Mouse (Mus musculus): ENCODE results near the gene Lamtor3. TPM values are rescaled to one million over a fixed set of nuclear protein-coding genes. Genes with fewer than 3 reads are reported as not detected.
"Not testable (repeated sequence)": the region's sequence is repeated elsewhere in the genome, so short reads cannot be mapped to it uniquely, and the experiment has no call there.

The Lamtor3 gene
- polyA plus RNA-seq, 1 experiment from 2014 or later: 107 TPM

DNA sequence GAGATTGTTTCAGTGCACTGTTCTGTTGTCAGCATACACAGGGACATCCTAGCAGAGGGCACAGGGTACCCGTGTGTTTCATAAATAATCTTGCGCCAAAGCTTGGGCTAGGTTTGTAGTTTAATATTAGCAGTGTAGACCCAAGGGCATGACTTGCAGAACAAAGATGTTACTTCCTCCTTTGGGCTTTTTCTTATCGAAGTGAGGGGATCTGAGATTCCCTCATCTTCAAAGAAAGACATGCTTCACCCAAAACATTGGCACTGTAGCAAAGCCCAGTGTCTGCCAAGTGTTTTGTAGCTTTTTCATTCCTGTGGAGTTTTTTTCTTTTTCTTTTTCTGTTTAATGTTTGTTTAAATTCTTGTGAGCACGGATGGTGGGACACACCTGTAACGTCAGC lies 20.6 kb upstream of the Lamtor3 start:
- Histone ChIP-seq H3K4me2 (no peak overlapping the region), H3K27ac (no peak overlapping the region), H3K4me3 (replicated peaks) (no peak overlapping the region), H3K36me3 (peaks cover 16% of the 10 kb centered on the region), H3K4me1 (no peaks in the 10 kb centered on the region), H3K9me3 (no peaks in the 10 kb centered on the region), H3K27me3 (replicated peaks) (no peaks in the 10 kb centered on the region), H3K9ac (no peak overlapping the region)
- 74% methylated on average over 5 of the region's 5 CpGs for WGBS
- no peak for ATAC-seq (ENCODE audit: insufficient read depth, low FRiP score, low read depth)

DNA sequence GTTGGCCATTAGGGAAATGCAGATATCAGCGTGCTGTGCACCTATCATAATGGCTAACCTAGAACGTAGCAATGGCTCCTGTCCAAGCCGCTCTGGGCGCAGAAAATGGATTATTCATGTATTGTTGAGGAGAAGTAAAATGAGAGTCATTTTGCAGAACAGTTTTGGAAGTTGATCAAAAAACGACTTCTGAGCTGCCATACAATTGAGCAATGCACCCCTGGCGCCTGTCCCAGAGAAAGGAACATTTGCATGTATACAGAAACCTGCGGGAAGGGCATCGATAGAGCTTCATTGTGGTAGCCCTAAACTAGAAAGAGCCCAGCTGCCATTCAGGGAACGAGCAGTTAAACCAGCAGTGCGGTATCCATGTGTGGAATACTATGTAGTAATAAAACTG lies 18.2 kb upstream of the Lamtor3 start:
- WGBS: 83% methylated on average over 10 of the region's 10 CpGs

GRCm38 (mm10) chr3:137913093-137913492 lies 5.2 kb upstream of the Lamtor3 start:
- WGBS: 41% methylated on average over 2 of the region's 2 CpGs
- Histone ChIP-seq H3K4me1 (0 out of 2 replicates have a peak, but pooled peaks cover 4% of the 10 kb centered on the region), H3K9me3 (no peaks in the 10 kb centered on the region), H3K27ac (no peak overlapping the region), H3K4me2 (no peak overlapping the region), H3K4me3 (replicated peaks) (no peak overlapping the region), H3K36me3 (no peaks in the 10 kb centered on the region), H3K27me3 (replicated peaks) (no peaks in the 10 kb centered on the region), H3K9ac (no peak overlapping the region)
- peak; percentile 79 for ATAC-seq (ENCODE audit: insufficient read depth, low FRiP score, low read depth)

More for the DNA sequence above, 18.2 kb upstream of the Lamtor3 start:
- Histone ChIP-seq H3K4me1 (no peaks in the 10 kb centered on the region), H3K27me3 (replicated peaks) (no peaks in the 10 kb centered on the region), H3K9me3 (no peaks in the 10 kb centered on the region), H3K27ac (no peak overlapping the region), H3K4me2 (no peak overlapping the region), H3K9ac (no peak overlapping the region), H3K4me3 (replicated peaks) (no peak overlapping the region), H3K36me3 (peaks cover 12% of the 10 kb centered on the region)
- no peak for ATAC-seq (ENCODE audit: insufficient read depth, low FRiP score, low read depth)

DNA sequence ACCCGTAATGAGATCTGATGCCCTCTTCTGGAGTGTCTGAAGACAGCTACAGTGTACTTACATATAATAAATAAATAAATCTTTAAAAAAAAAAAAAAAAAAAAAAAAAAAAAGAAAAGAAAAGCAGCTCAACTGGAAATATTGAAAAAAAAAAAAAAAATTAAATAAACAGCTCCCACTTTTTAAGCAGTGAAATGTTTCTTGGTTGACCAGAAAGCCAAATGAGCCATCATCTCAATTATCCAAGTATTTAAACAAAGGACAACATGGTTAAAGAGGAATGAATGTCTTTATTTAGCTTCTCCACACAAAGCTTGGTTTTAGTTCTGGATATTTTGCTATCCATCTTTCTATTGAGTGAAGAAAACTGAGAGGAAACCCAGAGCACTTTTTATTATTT lies 3.7 kb upstream of the Lamtor3 start:
- H3K9me3 ChIP-seq; H3K36me3 ChIP-seq; H3K27me3 ChIP-seq (replicated peaks); H3K9ac ChIP-seq; H3K4me2 ChIP-seq; ATAC-seq (ENCODE audit: insufficient read depth, low FRiP score, low read depth); H3K4me3 ChIP-seq (replicated peaks); H3K27ac ChIP-seq: not testable (repeated sequence)
- H3K4me1 ChIP-seq: peaks cover 12% of the 10 kb centered on the region; the same call in 1 of the 2 replicates
- 60% methylated on average over 1 of the region's 1 CpGs for WGBS

DNA sequence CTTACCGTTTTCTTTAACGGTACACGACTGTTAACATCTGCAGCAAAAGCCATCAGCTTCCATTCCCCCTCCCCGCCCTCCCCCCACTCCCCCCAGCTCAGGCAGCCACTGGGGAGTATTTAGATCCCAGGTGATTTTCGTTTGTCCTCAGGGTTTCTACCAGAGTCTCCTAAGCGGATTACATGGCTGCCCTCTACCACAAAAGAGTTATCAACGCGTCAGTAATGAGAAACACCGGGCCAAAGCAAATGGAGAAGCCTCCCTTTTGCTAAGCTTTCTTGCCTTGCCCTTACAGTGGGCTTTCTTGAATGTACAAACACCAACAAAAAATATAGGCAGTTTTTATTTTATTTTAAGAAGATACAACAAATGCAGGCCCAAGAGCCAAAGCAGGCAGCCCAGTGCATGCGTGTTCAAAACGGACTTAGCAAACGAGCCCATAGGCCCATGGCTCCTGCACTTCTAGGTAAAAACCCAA lies 573 bp upstream of the Lamtor3 start:
- no peak overlapping the region for H3K9ac ChIP-seq
- peaks cover 13% of the 10 kb centered on the region; the same call in 1 of the 2 replicates for H3K4me1 ChIP-seq
- H3K4me3 ChIP-seq (replicated peaks): peak overlapping the region; percentile 90
- peak overlapping the region; percentile 70 for H3K27ac ChIP-seq
- peak overlapping the region; percentile 77 for H3K4me2 ChIP-seq
- 0 out of 2 replicates have a peak, but pooled peaks have one; percentile 12 for ATAC-seq (ENCODE audit: insufficient read depth, low FRiP score, low read depth)
- WGBS: 21% methylated on average over 12 of the region's 12 CpGs
- no peaks in the 10 kb centered on the region for H3K36me3 ChIP-seq
- no peaks in the 10 kb centered on the region for H3K9me3 ChIP-seq
- H3K27me3 ChIP-seq (replicated peaks): no peaks in the 10 kb centered on the region

DNA sequence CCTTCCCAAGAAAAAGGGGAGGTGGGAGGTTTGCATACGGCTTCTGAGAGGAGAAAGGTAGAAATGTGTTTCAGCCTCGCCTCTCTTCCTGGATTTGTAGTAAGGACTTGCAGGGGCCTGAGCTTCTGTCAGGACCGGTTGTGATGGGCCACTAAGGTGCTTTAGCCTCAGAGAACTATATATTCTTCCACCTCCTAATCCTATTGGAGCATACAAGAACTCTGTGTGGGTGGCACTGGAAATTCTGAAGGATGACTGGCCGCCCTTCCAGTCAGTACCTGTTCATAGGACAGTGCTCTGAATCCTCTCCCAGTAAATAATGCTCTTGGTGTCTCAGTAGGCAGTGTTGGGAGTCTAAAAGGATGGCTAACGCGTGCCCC lies 616 bp downstream of the Lamtor3 start:
- Histone ChIP-seq H3K36me3 (no peaks in the 10 kb centered on the region), H3K27ac (peak overlapping the region; percentile 78), H3K9me3 (no peaks in the 10 kb centered on the region), H3K4me1 (peaks cover 13% of the 10 kb centered on the region; the same call in 1 of the 2 replicates), H3K9ac (peak overlapping the region; percentile 76), H3K27me3 (replicated peaks) (no peaks in the 10 kb centered on the region), H3K4me3 (replicated peaks) (peak overlapping the region; percentile 90), H3K4me2 (peak overlapping the region; percentile 77)
- 0 out of 2 replicates have a peak, but pooled peaks have one; percentile 9 for ATAC-seq (ENCODE audit: insufficient read depth, low FRiP score, low read depth)
- WGBS: 14% methylated on average over 6 of the region's 6 CpGs

GRCm38 (mm10) chr3:137919398-137919797 lies 1.1 kb downstream of the Lamtor3 start:
- H3K4me3 ChIP-seq (replicated peaks): peak overlapping the region; percentile 90
- no peaks in the 10 kb centered on the region for H3K27me3 ChIP-seq (replicated peaks)
- 89% methylated on average over 7 of the region's 7 CpGs for WGBS
- H3K9me3 ChIP-seq: no peaks in the 10 kb centered on the region
- no peak for ATAC-seq (ENCODE audit: insufficient read depth, low FRiP score, low read depth)
- no peaks in the 10 kb centered on the region for H3K36me3 ChIP-seq
- H3K9ac ChIP-seq: no peak overlapping the region
- no peak overlapping the region for H3K27ac ChIP-seq
- H3K4me1 ChIP-seq: peaks cover 13% of the 10 kb centered on the region; the same call in 1 of the 2 replicates
- H3K4me2 ChIP-seq: peak overlapping the region; percentile 77

DNA sequence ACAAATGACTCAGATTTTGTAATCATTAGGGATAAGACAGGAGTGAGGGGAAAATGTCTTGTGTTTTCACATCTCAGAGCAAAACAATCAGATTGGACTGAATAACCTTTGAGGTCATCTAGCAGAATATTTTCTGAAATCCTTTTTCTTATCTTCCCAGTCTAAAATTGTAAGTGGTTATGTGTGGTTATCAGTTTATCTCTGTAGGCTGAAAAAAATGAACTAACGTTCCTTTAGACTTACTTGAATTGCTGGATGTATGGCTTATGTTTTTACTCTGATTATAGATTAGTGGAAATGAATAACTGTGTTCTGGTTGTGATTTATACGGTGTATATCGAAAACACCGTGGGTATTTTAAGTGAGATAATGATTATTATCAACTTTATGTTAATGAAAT lies 2.3 kb downstream of the Lamtor3 start:
- peaks cover 13% of the 10 kb centered on the region; the same call in 1 of the 2 replicates for H3K4me1 ChIP-seq
- 93% methylated on average over 4 of the region's 4 CpGs for WGBS
- no peaks in the 10 kb centered on the region for H3K27me3 ChIP-seq (replicated peaks)

DNA sequence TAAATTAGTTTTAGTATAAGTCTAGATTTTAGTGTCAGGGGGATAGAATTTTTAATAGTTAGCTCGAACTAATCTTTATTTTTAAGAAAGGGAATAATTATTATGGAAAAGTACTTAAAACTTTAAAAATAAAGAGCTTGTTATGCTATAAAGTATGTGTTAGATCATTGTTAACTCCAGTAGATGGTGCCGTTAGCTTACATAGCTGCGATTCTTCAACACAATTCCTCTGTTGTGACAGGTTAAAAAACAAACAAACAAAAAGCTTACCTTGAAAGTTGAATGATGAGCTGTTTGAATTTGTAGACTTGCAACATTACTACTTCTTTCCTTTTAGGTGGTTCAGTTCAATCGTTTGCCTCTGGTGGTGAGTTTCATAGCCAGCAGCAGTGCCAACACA lies 8.7 kb downstream of the Lamtor3 start:
- peaks cover 16% of the 10 kb centered on the region for H3K36me3 ChIP-seq
- H3K27me3 ChIP-seq (replicated peaks): no peaks in the 10 kb centered on the region
- no peak overlapping the region for H3K4me3 ChIP-seq (replicated peaks)
- no peaks in the 10 kb centered on the region for H3K9me3 ChIP-seq
- H3K27ac ChIP-seq: no peak overlapping the region
- no peak overlapping the region for H3K4me2 ChIP-seq
- no peaks in the 10 kb centered on the region for H3K4me1 ChIP-seq
- ATAC-seq (ENCODE audit: insufficient read depth, low FRiP score, low read depth): no peak
- H3K9ac ChIP-seq: no peak overlapping the region
- WGBS: 82% methylated on average over 4 of the region's 4 CpGs

More for the DNA sequence above, 2.3 kb downstream of the Lamtor3 start:
- Histone ChIP-seq H3K9ac (no peak overlapping the region), H3K27ac (no peak overlapping the region), H3K36me3 (0 out of 2 replicates have a peak, but pooled peaks cover 4% of the 10 kb centered on the region), H3K9me3 (no peaks in the 10 kb centered on the region), H3K4me3 (replicated peaks) (no peak overlapping the region), H3K4me2 (no peak overlapping the region)
- ATAC-seq (ENCODE audit: insufficient read depth, low FRiP score, low read depth): no peak

- Histone ChIP-seq H3K36me3 (peaks cover 16% of the 10 kb centered on the region), H3K4me3 (replicated peaks) (no peak overlapping the region), H3K4me1 (no peaks in the 10 kb centered on the region), H3K9me3 (no peaks in the 10 kb centered on the region), H3K27ac (no peak overlapping the region), H3K27me3 (replicated peaks) (no peaks in the 10 kb centered on the region), H3K9ac (no peak overlapping the region), H3K4me2 (no peak overlapping the region)
- 87% methylated on average over 3 of the region's 3 CpGs for WGBS
- ATAC-seq (ENCODE audit: insufficient read depth, low FRiP score, low read depth): no peak
These were observed 11.6 kb downstream of the Lamtor3 start for GRCm38 (mm10) chr3:137929940-137930339.

DNA sequence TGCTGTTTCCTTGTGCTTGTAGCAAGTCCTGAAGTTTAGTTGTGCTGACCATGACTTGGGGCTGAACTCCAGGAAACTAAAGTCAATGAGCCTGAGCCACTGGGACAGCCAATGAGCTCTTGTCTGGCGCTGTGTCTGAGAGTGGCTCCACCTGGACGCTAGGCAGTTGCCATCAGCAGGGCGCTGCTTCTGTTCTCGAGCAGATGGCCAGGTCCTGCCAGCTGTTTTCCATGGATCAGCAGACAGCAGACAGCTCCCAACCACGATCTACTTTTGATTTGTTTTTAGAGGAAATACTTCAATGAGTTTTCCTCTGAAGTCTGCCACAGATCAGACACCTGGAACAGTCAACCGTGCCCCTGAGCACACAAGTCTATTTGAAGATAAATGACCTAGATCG lies 14.4 kb downstream of the Lamtor3 start:
- no peaks in the 10 kb centered on the region for H3K9me3 ChIP-seq
- no peak overlapping the region for H3K4me2 ChIP-seq
- 62% methylated on average over 7 of the region's 7 CpGs for WGBS
- peaks cover 6% of the 10 kb centered on the region; the same call in 1 of the 2 replicates for H3K36me3 ChIP-seq
- no peak; the same call in 1 of the 2 replicates for ATAC-seq (ENCODE audit: insufficient read depth, low FRiP score, low read depth)
- no peak overlapping the region for H3K9ac ChIP-seq
- no peaks in the 10 kb centered on the region for H3K27me3 ChIP-seq (replicated peaks)
- H3K4me1 ChIP-seq: no peaks in the 10 kb centered on the region
- no peak overlapping the region for H3K27ac ChIP-seq
- H3K4me3 ChIP-seq (replicated peaks): no peak overlapping the region

- no peak overlapping the region for H3K27ac ChIP-seq
- 45% methylated on average over 3 of the region's 3 CpGs for WGBS
- peaks cover 2% of the 10 kb centered on the region; the same call in 1 of the 2 replicates for H3K36me3 ChIP-seq
These were observed 15.7 kb downstream of the Lamtor3 start for GRCm38 (mm10) chr3:137933986-137934385.

More at GRCm38 (mm10) chr3:137933986-137934385, 15.7 kb downstream of the Lamtor3 start:
- H3K27me3 ChIP-seq (replicated peaks): no peaks in the 10 kb centered on the region
- H3K4me3 ChIP-seq (replicated peaks): no peak overlapping the region
- ATAC-seq (ENCODE audit: insufficient read depth, low FRiP score, low read depth): no peak
- no peak overlapping the region for H3K4me2 ChIP-seq
- 0 out of 2 replicates have a peak, but pooled peaks cover 3% of the 10 kb centered on the region for H3K4me1 ChIP-seq
- no peaks in the 10 kb centered on the region for H3K9me3 ChIP-seq
- H3K9ac ChIP-seq: no peak overlapping the region

All from stomach, embryonic 15.5 days (tissue).